Mouse (Mus musculus) embryonic facial prominence, embryonic 10.5 days (tissue): Measurements from ENCODE around the gene Btnl9. TPM values are rescaled to one million over a fixed set of nuclear protein-coding genes. Genes with fewer than 3 reads are reported as not detected.

Experiments used
- DNase-seq: peaks from one replicate; pipeline ENCODE4 v3.0.0-alpha.2; 2017; ENCODE audit warnings: low spot score
- H3K27ac ChIP-seq: fragments of 300-500 bp; sonication (generic); replicated peaks from 2 replicates; pipeline ENCODE4 v1.5.1; 2016; ENCODE audit warnings: mild to moderate bottlenecking
- H3K27me3 ChIP-seq: fragments of 300-500 bp; sonication (generic); replicated peaks from 2 replicates; pipeline ENCODE4 v1.6.1; 2016; ENCODE audit warnings: low read depth, mild to moderate bottlenecking; ENCODE audit not compliant: poor library complexity, severe bottlenecking
- H3K36me3 ChIP-seq: fragments of 300-500 bp; sonication (generic); replicated peaks from 2 replicates; pipeline ENCODE4 v1.6.1; 2016; ENCODE audit warnings: mild to moderate bottlenecking, moderate library complexity
- H3K4me1 ChIP-seq: fragments of 300-500 bp; sonication (generic); 2 replicates; pipeline ENCODE4 v1.6.1; 2016
- H3K4me3 ChIP-seq: fragments of 300-500 bp; sonication (generic); 2 replicates; pipeline ENCODE4 v1.5.1; 2016; ENCODE audit warnings: mild to moderate bottlenecking, moderate library complexity
- H3K9me3 ChIP-seq: fragments of 300-500 bp; sonication (generic); 2 replicates; pipeline ENCODE4 v1.6.1; 2016; ENCODE audit warnings: mild to moderate bottlenecking
- WGBS: fragments of 180-500 bp; shearing (Covaris S2); methylation state at CpG from one replicate; pipeline ENCODE4 v1.1.7; 2016; 5-methylcytosine and 5-hydroxymethylcytosine counted together
- polyA plus RNA-seq: library from polyadenylated mRNA; unstranded; fragments of >200 nt; fragmentation: Nextera tagmentation; extraction: Ambion mirVana; gene quantifications from 2 replicates; pipeline ENCODE4 v1.2.1, GENCODE M21; 2016

Gene Btnl9
- polyA plus RNA-seq, 1 experiment from 2014 or later = 0.31 TPM

DNA sequence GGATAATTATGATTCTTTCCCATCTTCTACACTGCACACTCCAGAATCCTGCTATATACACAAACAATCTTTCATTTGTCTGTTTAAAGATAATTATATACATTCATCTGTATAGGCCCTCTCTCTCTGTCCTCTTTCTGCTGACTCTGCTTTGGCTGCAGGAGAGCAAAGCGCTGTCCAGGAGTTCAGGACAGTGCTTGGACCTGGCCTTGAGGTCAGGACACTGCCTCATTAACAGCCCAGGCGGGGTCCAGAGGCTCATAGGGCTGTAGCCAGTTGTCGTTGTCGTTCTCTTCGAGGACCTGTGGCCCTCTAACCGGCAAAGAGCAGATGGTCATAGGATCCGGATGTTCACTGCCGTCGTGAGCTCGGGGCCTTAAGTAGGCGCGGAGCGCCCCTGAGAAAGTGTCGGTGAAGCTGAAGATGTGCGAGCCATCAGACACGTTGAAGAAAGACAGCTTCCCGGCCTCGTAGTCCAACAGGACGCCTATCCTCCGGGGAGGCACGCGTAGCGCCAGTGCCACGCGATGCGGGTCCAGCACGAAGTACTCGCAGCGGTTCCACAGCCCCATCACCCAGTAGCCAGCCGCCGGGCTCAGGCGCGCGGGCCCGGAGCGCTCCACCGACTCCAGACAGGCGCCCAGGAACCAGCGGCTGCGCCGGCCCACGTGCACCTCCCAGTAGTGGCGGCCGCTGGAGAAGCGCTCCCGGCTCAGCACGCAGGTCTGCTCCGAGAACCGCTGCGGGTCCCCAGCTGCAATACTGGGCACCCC is 17.9 kb downstream of the Btnl9 start:
- Histone ChIP-seq H3K36me3 (no peaks in the 10 kb centered on the region), H3K9me3 (peaks cover 11% of the 10 kb centered on the region; the same call in 1 of the 2 replicates), H3K27ac (no peak overlapping the region; the same call in 1 of the 2 replicates), H3K27me3 (peaks cover 30% of the 10 kb centered on the region), H3K4me1 (peaks cover 8% of the 10 kb centered on the region), H3K4me3 (peak overlapping the region; percentile 56)
- peak; percentile 59 for DNase-seq
- 5% methylated on average over 50 of the region's 50 CpGs for WGBS

DNA sequence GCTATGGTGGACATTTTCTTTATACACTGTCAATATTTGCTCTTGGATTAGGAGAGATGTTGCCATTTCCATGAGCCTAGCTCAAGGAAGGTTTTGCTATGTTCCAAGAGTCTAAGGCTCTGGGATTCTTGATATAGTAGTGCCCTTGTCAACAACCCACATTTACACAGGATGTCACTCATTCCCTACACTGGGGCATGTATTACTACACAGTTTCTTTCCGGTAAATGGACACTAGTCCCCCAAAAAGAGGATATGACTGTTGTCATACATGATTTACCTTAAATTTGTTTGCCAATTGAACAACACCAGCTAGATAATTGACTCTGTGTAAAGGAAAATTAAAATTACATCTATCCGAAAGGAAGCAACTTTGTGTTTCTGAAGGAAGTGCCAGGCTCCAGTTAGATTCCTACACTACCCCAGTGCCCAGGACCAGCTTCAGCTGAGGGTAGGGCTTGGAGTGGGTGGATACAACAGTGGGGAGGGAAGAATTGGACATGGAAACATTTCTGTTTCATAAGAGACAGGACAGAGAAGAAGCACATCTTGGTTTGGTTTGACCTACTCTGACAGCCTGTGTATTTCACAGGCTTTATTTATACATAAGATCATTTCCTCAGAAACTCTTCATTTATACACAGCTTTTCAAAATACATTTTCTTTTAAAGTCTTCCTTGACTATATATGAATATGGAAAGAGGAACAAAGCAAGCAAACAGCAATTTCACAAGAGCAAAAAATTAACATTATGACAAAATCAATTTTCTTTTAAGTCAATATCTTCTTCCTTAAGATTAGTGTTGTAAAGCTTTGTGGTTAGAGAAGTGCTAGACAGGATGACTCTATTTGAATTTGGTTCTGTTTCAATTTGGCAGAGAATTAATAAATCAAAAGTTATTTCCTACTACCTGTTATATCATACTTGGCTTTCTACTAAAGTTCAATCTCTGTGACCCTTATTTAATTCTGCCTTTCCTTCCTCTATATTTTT is 29.8 kb downstream of the Btnl9 start:
- no peak for DNase-seq
- no peak overlapping the region for H3K27ac ChIP-seq
- H3K36me3 ChIP-seq = no peaks in the 10 kb centered on the region
- no peaks in the 10 kb centered on the region for H3K4me1 ChIP-seq
- H3K4me3 ChIP-seq = no peak overlapping the region
- H3K9me3 ChIP-seq = no peaks in the 10 kb centered on the region
- 83% methylated on average over 2 of the region's 2 CpGs for WGBS
- no peaks in the 10 kb centered on the region for H3K27me3 ChIP-seq

DNA sequence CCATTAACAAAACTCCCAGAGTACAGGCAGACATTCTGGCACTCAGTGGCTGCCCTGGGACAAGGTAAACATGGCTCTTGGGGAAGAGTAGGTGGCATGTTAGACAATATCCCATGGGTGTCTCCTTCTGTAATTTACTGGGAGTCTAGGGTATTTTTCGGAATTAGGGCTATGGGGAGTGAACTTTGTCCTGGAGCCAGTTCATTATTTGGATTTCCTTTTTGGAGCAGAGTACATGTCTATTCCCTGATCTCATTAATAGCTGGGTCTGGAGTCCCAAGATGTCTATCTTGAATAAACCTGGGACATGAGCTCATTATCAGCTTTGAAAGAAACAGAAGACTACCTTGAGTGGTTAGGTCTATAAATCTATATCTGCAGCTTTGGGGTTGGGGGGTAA is 32.9 kb downstream of the Btnl9 start, which contains the start of gene Olfr1394:
TSS of gene Olfr1394 (plus strand) at position 301 of the 400 bp plus-strand sequence.
- 83% methylated on average over 1 of the region's 1 CpGs for WGBS
- no peaks in the 10 kb centered on the region for H3K27me3 ChIP-seq

DNA sequence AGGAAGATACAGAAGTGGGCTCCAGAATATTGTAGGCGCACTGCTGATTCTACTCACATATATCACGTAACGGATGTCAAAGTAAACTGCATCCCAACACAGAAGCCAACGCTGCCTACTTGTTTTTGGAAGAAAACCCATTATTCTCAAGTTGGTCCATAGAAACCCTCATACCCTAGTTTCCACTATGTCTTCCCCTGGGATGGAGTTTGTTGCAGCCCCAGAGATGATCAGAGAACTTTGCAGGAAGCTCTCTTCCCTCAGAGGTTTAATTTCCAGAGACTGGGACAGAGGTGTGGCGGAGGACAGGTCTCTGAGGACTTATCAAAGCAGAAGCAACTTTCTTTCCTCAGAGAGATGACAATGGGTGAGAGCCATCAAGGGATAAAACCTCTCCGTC is 45.0 kb downstream of the Btnl9 start, which contains the start of gene Olfr1395:
TSS of gene Olfr1395 (plus strand) at position 301 of the 400 bp plus-strand sequence.
- DNase-seq = no peak
- Histone ChIP-seq H3K4me3 (no peak within 1 kb of the TSS), H3K4me1 (no peaks in the 10 kb centered on the region), H3K27ac (no peak within 1 kb of the TSS), H3K9me3 (no peaks in the 10 kb centered on the region), H3K27me3 (no peaks in the 10 kb centered on the region), H3K36me3 (no peaks in the 10 kb centered on the region)
- 88% methylated on average over 6 of the region's 6 CpGs for WGBS

More for the DNA sequence above, 32.9 kb downstream of the Btnl9 start, which contains the start of gene Olfr1394:
- no peaks in the 10 kb centered on the region for H3K9me3 ChIP-seq
- H3K27ac ChIP-seq = no peak within 1 kb of the TSS
- H3K4me3 ChIP-seq = no peak within 1 kb of the TSS
- H3K4me1 ChIP-seq = no peaks in the 10 kb centered on the region
- H3K36me3 ChIP-seq = no peaks in the 10 kb centered on the region
- DNase-seq = no peak

DNA sequence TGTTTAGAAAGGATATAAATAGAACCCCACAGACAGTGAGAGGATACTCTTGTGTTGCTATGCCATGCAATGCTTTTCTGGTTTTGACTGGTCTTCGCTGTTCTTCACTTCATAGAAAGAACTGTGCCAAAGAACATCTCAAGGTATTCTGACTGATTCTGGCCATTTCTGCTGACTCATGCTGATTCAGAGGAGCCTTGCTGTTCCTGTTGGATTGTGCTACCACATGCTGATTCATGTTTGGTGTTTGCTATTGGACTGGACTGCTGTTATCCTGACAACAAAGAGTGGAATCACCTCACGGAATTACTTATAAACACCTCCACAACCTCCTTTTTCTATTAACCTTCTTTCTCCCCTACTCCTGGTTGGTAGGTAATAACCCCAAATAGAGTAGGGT is 62.8 kb downstream of the Btnl9 start:
- Histone ChIP-seq H3K4me1 (no peaks in the 10 kb centered on the region), H3K27ac (no peak overlapping the region), H3K9me3 (no peaks in the 10 kb centered on the region), H3K4me3 (no peak overlapping the region), H3K36me3 (no peaks in the 10 kb centered on the region), H3K27me3 (no peaks in the 10 kb centered on the region)
- WGBS = 86% methylated on average over 2 of the region's 2 CpGs
- no peak for DNase-seq

DNA sequence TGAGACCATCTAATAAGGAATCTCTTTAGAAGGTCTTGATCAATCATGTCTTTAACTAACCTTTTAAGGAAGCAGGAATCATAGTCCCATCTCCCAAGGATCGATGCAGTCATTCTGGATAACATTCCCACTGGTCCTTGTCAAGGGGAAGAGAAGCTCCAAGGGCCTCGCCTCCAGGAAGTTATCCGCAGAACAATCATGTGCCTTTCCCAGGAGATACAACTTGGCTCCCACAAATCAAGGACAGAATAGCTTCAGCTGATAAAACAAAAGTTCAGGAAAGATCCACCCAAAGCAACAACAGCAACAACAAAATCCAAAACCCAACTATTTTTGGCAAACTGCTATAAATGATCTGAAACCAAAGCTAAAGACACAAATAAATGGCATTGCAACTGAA is 67.3 kb downstream of the Btnl9 start:
- WGBS = 90% methylated on average over 3 of the region's 3 CpGs

More for the DNA sequence above, 67.3 kb downstream of the Btnl9 start:
- H3K4me3 ChIP-seq = no peak overlapping the region
- no peak overlapping the region for H3K27ac ChIP-seq
- no peak for DNase-seq
- no peaks in the 10 kb centered on the region for H3K9me3 ChIP-seq
- H3K4me1 ChIP-seq = no peaks in the 10 kb centered on the region
- no peaks in the 10 kb centered on the region for H3K36me3 ChIP-seq
- no peaks in the 10 kb centered on the region for H3K27me3 ChIP-seq

Other genes with a start within 250 kb of the Btnl9 start
- 1.7 and 1.8 TPM in 2 replicates for gene Psme2b, start 241.0 kb downstream of the Btnl9 start, polyA plus RNA-seq
- gene Olfr56, start 208.3 kb downstream of the Btnl9 start, polyA plus RNA-seq = not detected in 2 replicates
- gene 9930111J21Rik1, start 207.8 kb downstream of the Btnl9 start, polyA plus RNA-seq = 0.26 and 0.30 TPM in 2 replicates
- gene Gm12185, start 194.9 kb downstream of the Btnl9 start, polyA plus RNA-seq = not detected in 2 replicates
- gene Tgtp1, start 193.0 kb downstream of the Btnl9 start, polyA plus RNA-seq = not detected in 2 replicates
- gene 9930111J21Rik2, start 135.9 kb downstream of the Btnl9 start, polyA plus RNA-seq = 0.16 and 0.20 TPM in 2 replicates
- not detected in 2 replicates for gene Tgtp2, start 123.0 kb downstream of the Btnl9 start, polyA plus RNA-seq
- 0.18 and 0.19 TPM in 2 replicates for gene Ifi47, start 110.6 kb downstream of the Btnl9 start, polyA plus RNA-seq
- gene Olfr1396, start 72.3 kb downstream of the Btnl9 start, polyA plus RNA-seq = not detected in 2 replicates
- gene Olfr1395, start 44.9 kb downstream of the Btnl9 start, polyA plus RNA-seq = not detected in 2 replicates
- gene Olfr1394, start 32.8 kb downstream of the Btnl9 start, polyA plus RNA-seq = not detected in 2 replicates
- gene Zfp62, start 16.1 kb upstream of the Btnl9 start, polyA plus RNA-seq = 46.8 and 50.0 TPM in 2 replicates
- gene Mgat1, start 57.0 kb upstream of the Btnl9 start, polyA plus RNA-seq = 34.8 and 40.3 TPM in 2 replicates
- 0.10 TPM in 1 of 2 replicates, not detected in the other for gene Olfr1393, start 91.1 kb upstream of the Btnl9 start, polyA plus RNA-seq
- gene Olfr1392, start 98.1 kb upstream of the Btnl9 start, polyA plus RNA-seq = 0.06 TPM in 1 of 2 replicates, not detected in the other
- gene Olfr10, start 117.6 kb upstream of the Btnl9 start, polyA plus RNA-seq = not detected in 2 replicates
- not detected in 2 replicates for gene Olfr1391, start 135.6 kb upstream of the Btnl9 start, polyA plus RNA-seq
- gene Olfr1390, start 148.0 kb upstream of the Btnl9 start, polyA plus RNA-seq = not detected in 2 replicates
- not detected in 2 replicates for gene Olfr1389, start 235.9 kb upstream of the Btnl9 start, polyA plus RNA-seq
- 0.42 and 0.57 TPM in 2 replicates for gene Olfr1388, start 249.5 kb upstream of the Btnl9 start, polyA plus RNA-seq